Mouse (Mus musculus): ENCODE data around the gene Klhl36.

The Klhl36 gene

DNA sequence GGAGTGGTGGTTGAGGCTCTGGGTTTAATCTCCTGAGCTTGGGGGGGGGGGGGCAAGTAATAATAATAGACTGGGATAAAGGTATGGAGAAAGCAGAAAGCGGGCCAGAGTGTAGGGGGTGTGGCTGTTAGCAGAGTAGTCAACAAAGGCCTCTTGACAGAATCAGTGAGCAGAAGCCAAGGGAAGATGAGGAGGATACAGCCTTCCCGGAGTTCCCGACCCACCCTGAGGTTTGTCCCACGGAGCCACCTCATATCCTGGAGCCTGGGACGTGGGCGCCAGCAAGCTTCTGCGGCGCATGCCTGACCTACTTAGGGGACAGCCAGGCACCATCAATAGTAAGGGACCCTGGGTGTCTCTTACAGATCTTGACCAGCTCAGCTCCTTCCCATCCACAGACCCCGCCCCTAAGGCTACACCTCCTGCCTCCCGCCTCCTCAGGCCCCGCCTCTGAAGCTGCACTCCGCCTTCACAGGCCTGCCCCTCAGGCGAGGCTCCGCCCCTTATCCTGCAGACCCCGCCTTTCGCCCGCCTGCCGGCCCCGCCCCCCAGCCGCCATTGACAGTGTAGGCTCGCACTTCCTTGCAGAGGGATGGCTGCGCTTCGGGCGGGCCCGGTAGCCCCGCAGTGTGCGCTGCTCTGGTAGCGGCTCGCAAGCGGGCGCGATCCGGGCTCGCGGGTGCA, at the start of gene Klhl36:
TSS of gene Klhl36 (plus strand) at position 561 of the 684 bp plus-strand sequence.
- DNase-seq (ENCODE audit: low spot score), result peak; percentile 97

GRCm38 (mm10) chr8:119812650-119813431, 49.2 kb upstream of the Klhl36 start:
- DNase-seq (ENCODE audit: low spot score), result no peak

GRCm38 (mm10) chr8:119816219-119816618, 45.8 kb upstream of the Klhl36 start:
- DNase-seq (ENCODE audit: low spot score), result no peak

GRCm38 (mm10) chr8:119817446-119817845, 44.6 kb upstream of the Klhl36 start:
- DNase-seq (ENCODE audit: low spot score), result no peak

- no peak for DNase-seq (ENCODE audit: low spot score)
These were observed 42.8 kb upstream of the Klhl36 start for GRCm38 (mm10) chr8:119819316-119819715.

GRCm38 (mm10) chr8:119819976-119820375, 42.1 kb upstream of the Klhl36 start:
- DNase-seq (ENCODE audit: low spot score), result no peak

DNA sequence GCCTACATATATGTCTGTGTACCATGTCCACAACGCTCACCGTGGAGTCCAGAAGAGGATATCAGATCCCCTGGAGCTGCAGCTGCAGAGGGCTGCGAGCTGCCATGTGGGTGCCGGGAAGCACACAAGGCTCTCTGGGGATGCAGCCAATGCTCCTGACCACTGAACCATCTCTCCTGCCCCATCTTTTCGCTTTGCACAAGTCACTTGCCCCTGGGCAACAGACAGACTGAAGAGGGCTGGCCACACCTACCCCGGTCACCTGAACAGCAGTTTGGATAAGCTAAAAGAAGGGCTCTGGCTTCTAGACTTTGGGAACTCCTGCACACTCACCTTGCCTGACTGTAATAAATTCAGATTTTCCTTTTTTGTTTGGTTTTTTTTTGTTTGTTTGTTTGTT, 40.4 kb upstream of the Klhl36 start:
- no peak for DNase-seq (ENCODE audit: low spot score)

DNA sequence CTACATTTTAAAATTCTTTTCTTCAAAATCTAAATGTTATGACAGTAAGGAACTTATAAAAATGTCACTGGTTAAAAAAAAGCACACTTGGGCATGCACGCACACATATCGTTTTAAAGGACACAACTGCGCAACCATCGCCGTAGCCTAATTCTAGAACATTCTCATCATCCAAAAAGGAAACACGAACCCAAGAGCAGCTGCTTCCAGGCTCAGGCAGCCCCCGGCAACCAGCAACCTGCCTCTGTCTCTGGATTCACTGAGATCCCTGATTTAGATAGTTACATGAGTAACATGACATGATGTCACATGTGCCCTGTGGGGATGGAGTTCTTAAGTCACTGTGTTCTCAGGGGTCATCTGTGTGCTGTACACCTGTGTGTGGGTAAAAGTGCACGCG, 38.8 kb upstream of the Klhl36 start:
- no peak for DNase-seq (ENCODE audit: low spot score)

- DNase-seq (ENCODE audit: low spot score), result peak; percentile 41
These were observed 38.0 kb upstream of the Klhl36 start for GRCm38 (mm10) chr8:119824100-119824499.

- no peak for DNase-seq (ENCODE audit: low spot score)
These were observed 37.2 kb upstream of the Klhl36 start for GRCm38 (mm10) chr8:119824809-119825273.

DNA sequence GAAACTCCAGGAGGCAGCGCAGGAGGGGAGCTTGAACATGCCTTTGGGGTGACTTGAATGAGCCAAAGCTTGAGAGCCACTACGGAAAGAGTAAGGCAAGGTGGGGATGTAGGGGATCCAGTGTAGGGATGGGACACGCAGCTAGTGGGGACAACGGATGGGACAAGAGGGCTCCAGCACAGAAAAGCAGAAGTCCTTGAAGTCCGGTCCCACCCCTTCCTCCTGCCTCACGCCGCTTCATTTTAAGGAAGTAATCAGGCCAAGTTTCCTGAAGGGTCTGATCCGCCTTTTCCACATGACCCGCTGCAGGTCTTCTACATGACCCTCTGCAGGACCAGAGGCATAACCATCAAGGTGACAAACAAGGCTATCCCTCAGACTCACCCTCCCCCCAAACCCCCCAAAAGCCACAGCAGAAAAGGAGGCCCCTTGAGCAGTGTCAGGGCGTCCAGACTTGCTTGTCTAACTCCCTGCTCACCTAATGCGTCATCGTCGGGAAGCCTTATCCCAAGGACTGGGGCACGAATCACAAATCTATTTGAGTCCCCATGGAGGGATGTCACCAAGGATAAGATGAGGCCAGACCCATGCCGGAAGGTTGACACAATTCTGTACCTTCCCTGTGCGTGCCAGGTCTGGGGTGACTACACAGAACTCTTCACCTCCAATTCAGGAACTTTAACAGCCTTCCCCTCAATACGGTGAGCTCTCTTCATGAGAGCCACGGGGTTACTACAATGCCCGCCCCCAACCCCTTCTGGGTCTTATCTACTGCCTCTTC, 35.9 kb upstream of the Klhl36 start:
- DNase-seq (ENCODE audit: low spot score), result no peak

DNA sequence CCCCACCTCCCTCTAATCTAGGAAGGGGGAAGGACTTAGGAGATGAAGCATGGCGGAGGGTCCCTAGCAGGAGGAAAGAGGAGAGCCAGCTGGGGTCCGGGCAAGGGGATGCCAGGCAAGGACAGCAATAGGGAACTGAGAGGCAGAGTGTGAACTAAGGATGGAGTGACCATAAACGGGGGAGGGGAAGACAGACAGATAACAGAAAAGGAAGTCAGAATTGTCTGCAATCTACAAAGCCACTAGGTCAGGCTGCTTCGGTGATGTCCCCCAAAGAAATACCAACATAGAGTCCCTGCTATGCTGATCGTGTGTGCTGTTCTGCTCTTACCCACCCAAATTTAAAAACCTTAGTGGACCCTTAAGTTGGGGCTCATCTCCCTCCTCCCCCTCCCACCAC, 35.1 kb upstream of the Klhl36 start:
- DNase-seq (ENCODE audit: low spot score), result no peak

DNA sequence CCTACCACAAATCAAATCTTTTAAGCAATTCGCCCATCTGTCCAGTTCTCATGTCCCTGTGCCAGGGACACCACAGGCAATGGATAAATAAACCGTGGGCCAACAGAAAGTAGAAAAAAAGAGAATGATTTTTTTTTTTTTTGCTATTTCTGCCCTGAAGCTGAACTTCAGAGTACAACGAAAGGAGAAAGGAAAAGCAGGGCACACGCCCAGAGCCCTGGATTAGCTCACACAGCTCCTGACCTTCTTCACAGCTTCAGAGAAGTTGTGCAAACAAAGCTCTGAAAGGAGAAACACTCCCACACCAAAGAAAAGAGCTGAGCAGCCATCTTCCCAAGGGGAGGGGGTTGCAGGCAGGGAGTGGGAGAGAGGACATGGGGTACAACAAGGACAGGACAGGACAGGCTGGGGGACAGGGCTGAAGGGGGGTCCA, 34.3 kb upstream of the Klhl36 start:
- DNase-seq (ENCODE audit: low spot score), result no peak

- no peak for DNase-seq (ENCODE audit: low spot score)
These were observed 33.1 kb upstream of the Klhl36 start for GRCm38 (mm10) chr8:119829015-119829414.

- DNase-seq (ENCODE audit: low spot score), result no peak
These were observed 32.6 kb upstream of the Klhl36 start for GRCm38 (mm10) chr8:119829420-119829819.

DNA sequence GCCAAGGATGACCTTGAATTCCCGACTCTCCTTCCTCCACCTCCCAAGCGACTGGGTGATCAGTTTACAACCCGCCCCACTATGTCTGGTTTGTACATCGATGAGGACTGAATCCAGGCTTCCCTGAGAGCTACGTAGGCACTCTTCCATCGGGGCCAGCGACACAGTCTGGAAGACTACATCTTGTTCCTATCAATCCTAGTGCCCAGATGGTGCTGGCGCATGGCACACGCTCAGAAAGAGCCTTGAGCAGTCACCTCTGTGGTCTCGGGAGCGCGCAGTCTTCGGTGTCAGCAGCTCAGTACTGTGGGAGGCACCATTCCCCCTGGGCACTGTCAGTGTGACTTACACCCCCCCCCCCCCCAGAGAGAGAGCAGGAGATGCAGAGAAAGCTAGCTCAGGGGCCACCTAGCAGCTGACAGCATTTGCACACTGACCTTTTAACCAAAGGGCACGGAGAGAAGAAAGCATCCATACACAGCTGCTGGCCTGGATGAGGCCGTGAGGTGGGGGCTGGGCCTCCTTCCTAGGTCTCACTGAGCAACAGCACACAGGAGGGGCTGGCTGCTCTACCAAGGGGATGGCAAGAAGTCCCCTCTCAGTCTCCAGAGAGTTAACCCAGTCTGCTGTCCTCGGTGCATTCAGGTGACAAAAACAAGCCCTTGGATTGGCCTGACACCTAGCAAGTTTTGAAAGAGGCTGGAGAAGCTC, 32.0 kb upstream of the Klhl36 start:
- peak; percentile 73 for DNase-seq (ENCODE audit: low spot score)

- no peak for DNase-seq (ENCODE audit: low spot score)
These were observed 31.5 kb upstream of the Klhl36 start for GRCm38 (mm10) chr8:119830589-119830988.

DNA sequence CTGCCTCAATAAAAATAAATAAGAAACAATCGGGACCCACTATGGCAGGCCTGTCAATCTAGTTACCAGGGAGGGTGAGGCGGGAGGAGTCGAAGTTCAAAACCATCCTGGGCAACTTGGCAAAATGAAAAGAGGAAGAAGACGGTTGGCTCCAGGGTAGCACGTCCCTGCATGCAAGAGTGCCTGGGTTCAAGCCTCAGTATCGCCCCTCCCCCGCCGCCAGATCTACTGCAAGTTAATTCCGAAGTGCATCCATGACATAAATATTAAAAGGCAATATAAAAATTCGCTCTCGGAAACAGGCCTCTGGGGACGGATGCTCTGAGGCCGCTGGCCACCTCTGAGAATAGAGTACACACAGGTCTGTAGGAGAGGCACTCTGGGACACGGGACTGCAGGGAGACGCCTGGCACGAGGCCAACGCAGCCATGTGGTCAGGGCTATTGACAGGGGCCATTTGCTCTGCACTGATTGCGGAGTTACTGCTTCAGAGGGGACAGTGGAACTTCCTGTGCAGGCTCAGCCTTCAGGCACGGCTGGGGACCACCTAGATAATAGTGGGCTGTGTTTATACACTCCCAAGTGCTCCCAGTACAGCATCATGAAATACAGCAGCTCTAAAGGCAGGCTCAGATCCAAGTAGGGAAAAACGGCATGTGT, 30.6 kb upstream of the Klhl36 start:
- peak; percentile 70 for DNase-seq (ENCODE audit: low spot score)

- DNase-seq (ENCODE audit: low spot score), result no peak
These were observed 29.9 kb upstream of the Klhl36 start for GRCm38 (mm10) chr8:119832101-119832617.

DNA sequence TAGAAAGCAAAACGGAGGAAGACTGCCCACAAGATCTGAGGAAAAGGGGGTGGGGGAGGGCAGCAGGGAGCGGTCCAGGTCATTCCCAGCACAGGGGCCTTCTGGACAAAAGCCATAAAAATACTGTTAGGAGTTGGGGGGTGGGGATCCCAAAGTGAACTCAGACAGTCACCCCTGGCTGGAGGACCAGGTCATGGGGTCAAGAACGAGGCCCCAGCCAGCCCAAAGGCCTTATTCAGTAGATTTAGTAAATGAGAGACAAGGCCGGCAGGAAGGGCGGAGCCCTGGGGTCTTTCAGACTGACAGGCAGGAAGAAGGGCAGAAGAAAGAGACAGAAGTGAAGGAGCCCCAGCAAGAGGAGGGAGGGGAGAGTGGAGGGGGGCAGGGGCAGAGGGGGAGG, 29.1 kb upstream of the Klhl36 start:
- DNase-seq (ENCODE audit: low spot score), result no peak

DNA sequence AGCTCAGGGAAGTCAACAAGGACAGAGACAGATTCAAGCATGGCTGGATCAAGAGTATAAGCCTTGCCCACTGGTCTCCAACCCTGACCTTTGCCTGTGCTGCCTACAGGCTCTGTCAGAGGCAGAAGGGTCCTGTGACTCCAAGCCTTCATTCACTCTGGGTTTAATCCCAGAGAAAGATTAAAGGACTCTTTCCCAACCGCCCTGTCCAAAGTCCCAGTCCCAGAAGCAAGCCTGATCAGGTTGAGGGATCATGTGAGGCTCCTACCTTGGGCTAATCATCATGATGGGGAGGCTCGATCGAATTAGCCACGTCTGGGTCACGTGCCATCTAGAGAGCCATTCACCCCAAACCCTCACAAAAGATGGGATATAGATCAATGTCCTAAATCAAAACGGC, 27.4 kb upstream of the Klhl36 start:
- DNase-seq (ENCODE audit: low spot score), result no peak

Measured in retina, embryonic 14.5 days (tissue).